Mouse (Mus musculus) adrenal gland, postnatal 14 days (tissue): ENCODE measurements around the gene Olfr1502. TPM values are rescaled to one million over a fixed set of nuclear protein-coding genes. Genes with fewer than 3 reads are reported as not detected.
A peak's percentile ranks its signal among the peaks of the same experiment; 100 is the strongest.
"Not testable (repeated sequence)": the region's sequence is repeated elsewhere in the genome, so short reads cannot be mapped to it uniquely, and the experiment has no call there.

ENCODE experiments used
- DNase-seq: peaks from one replicate; pipeline ENCODE4 v3.0.0; 2021; ENCODE audit warnings: mixed read lengths
- long read RNA-seq, 2 experiments: library from polyadenylated mRNA; stranded (forward); transcript quantifications; one replicate each; pipeline ENCODE4 v2.0.0; 2021
- total RNA-seq: library from RNA; stranded (reverse); gene quantifications from 2 replicates; pipeline ENCODE4 v1.2.3, GENCODE M21; 2021

Olfr1502 gene
- not detected in 2 replicates for total RNA-seq
- long read RNA-seq, experiment 1: 0 reads
- long read RNA-seq, experiment 2: 0 reads

DNA sequence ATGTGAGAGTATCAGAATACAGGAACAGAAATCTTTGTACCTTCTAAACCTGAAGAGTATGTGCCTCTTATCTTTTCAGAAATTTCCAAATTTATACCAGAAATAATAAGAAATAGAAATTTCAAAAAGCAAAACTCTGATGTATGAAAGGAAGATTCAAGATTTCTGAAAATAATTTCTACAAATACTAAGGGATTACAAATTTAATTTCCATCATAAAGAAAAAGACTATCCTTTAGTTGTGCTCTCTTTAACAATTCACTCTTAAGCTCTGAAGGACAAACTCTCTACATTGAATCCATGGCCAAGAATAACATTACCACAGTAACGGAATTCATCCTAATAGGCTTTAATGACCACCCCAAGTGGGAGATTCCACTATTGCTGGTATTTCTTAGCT lies at the start of gene Olfr1502:
TSS of gene Olfr1502 (plus strand) at position 301 of the 400 bp plus-strand sequence.
- DNase-seq: no peak

DNA sequence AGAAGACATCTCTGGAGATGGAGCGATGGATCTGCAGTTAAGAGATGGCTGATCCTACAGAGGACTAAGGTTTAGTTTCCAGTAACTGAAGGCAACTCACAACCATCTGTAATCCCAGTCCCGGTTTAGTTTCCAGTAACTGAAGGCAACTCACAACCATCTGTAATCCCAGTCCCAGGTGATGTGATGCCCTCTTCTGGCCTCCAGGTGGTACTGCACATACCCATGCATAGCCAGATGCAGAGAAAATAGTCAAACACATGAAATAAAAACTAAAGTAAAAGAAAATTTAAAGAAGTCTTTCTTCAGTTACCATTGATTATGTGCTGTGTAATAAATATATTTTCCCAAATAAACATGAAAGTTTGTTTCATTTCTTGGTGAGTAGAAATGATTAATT lies 48.8 kb upstream of the Olfr1502 start:
- DNase-seq: peak; percentile 4

DNA sequence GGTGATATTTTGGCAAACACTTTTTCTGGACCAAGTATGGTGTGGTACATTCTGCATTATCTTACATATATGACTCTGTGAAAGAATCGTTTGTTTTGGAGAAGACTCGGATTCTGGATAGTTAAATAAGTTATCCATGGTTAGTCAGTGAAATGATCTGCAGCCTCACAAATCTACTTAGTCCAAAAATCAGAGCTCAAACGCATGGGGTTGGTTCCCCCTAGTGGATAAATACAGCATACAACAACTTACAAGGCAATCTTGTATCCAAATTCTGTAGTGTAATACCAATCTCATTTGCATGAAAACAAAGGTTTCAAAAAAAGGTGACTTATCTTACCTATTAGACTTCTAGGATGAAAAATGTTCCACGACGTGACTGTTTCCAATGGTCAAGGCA lies 42.8 kb upstream of the Olfr1502 start:
- no peak for DNase-seq

GRCm38 (mm10) chr19:13819347-13819746 lies 42.2 kb upstream of the Olfr1502 start, which contains the start of gene Olfr1499:
Gene Olfr1499, minus strand, starts transcription at chr19:13819447.
- DNase-seq: no peak

- no peak for DNase-seq
Measured at GRCm38 (mm10) chr19:13820847-13821246, 40.7 kb upstream of the Olfr1502 start.

DNA sequence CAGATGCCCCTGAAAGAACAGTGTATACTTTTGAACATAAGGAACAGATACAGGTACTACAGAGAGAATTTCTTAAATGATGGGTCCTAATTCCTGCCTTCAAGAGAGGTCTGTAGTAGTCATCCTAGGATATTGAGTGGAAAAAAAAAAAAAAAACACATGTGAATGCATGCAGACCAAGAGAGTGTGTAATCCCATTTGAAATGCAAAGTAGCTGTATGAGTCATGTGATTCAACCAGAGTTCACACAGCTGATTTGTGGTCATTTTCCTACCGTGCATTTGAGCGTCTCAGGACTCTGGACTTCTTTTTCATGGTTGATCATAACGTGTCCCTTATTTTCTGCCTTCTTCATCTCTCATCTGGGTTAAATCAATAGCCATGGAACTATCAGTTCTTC lies 33.1 kb upstream of the Olfr1502 start:
- no peak for DNase-seq

GRCm38 (mm10) chr19:13830388-13830787 lies 31.2 kb upstream of the Olfr1502 start, which contains the start of gene Olfr1500:
Gene Olfr1500, minus strand, starts transcription at chr19:13830488.
- no peak for DNase-seq

DNA sequence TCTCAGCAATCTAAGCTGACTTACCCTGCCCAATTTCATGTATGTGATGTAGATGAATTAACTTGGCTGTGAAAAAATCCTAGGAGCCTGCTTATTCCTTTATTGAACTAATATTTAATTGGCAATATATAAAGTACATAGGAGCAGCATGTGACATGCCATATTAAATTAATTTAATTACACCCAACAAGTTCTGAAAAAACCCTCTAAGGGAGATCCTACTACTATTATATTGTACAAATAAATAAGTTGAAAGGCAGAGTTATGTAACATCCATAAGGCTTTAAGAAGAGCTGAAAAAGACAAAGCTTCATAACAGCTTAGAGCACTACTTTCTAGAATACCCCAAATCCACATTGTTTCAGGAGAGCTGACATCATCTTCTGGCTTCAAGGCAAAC lies 11.0 kb upstream of the Olfr1502 start, which contains the start of gene Olfr1501:
TSS of gene Olfr1501 (minus strand) at position 101 of the 400 bp plus-strand sequence.
- DNase-seq: not testable (repeated sequence)

- DNase-seq: no peak
Measured at GRCm38 (mm10) chr19:13897828-13898227, 36.2 kb downstream of the Olfr1502 start, which contains the start of gene Olfr1504. Gene Olfr1504, minus strand, starts transcription at chr19:13897928.

Other genes starting within 250 kb of the Olfr1502 start
- not detected in 2 replicates for gene Olfr1487, start 244.4 kb upstream of the Olfr1502 start, total RNA-seq
- gene Olfr1489, start 230.2 kb upstream of the Olfr1502 start, total RNA-seq: not detected in 2 replicates
- not detected in 2 replicates for gene Olfr1490, start 210.7 kb upstream of the Olfr1502 start, total RNA-seq
- gene Olfr1491, start 164.5 kb upstream of the Olfr1502 start, total RNA-seq: not detected in 2 replicates
- gene Olfr1493-ps1, start 138.5 kb upstream of the Olfr1502 start, total RNA-seq: not detected in 2 replicates
- gene Olfr1494, start 122.1 kb upstream of the Olfr1502 start, total RNA-seq: not detected in 2 replicates
- gene Olfr1495, start 97.2 kb upstream of the Olfr1502 start, total RNA-seq: not detected in 2 replicates
- not detected in 2 replicates for gene Olfr1496, start 83.9 kb upstream of the Olfr1502 start, total RNA-seq
- gene Olfr1497, start 63.6 kb upstream of the Olfr1502 start, total RNA-seq: not detected in 2 replicates
- not detected in 2 replicates for gene Olfr1499, start 42.3 kb upstream of the Olfr1502 start, total RNA-seq
- not detected in 2 replicates for gene Olfr1500, start 31.3 kb upstream of the Olfr1502 start, total RNA-seq
- not detected in 2 replicates for gene Olfr1501, start 11.1 kb upstream of the Olfr1502 start, total RNA-seq
- gene Olfr1504, start 36.1 kb downstream of the Olfr1502 start, total RNA-seq: not detected in 2 replicates
- not detected in 2 replicates for gene Olfr1505, start 51.7 kb downstream of the Olfr1502 start, total RNA-seq